12 mouse cellular contexts compared by ENCODE assay signal in genomic region chr1:77824716-77825387, GRCm38 (mm10).
A peak's percentile ranks its signal among the peaks of the same experiment; 100 is the strongest.
DNase-seq lines count a peak whose midpoint lies in the region; ATAC-seq and TF ChIP-seq lines count a peak whose summit lies in the region.
"Had no signal": no experiment of that assay in that cellular context is flagged by ENCODE, and none has a peak within 500 bp of the region (broad histone marks: within the 10 kb centered on the region; RNA-seq: fewer than 3 reads in every experiment).

No protein-coding gene starts in this region.

- no peaks in the 10 kb centered on the region for H3K36me3 ChIP-seq in forebrain, embryonic 12.5 days (replicated peaks)
- no peaks in the 10 kb centered on the region for H3K36me3 ChIP-seq in midbrain, postnatal 0 days (ENCODE audit: insufficient read depth, low read length)
- H3K36me3 ChIP-seq: embryonic facial prominence, embryonic 12.5 days; liver, embryonic 12.5 days had no signal

- H3K9me3 ChIP-seq in forebrain, embryonic 12.5 days, result no peaks in the 10 kb centered on the region
- no peaks in the 10 kb centered on the region for H3K9me3 ChIP-seq in midbrain, postnatal 0 days (ENCODE audit: low read length)
- H3K9me3 ChIP-seq: embryonic facial prominence, embryonic 12.5 days; liver, embryonic 12.5 days had no signal

- no peak for TF ChIP-seq CTCF in brain, embryonic 14.5 days (IDR thresholded peaks at IDR 0.05; ENCODE audit: borderline replicate concordance, extremely low read depth, insufficient read depth, insufficient read length)
- no peak for TF ChIP-seq CTCF in midbrain, postnatal 0 days (IDR thresholded peaks at IDR 0.05)

- peak overlapping the region; percentile 12; the same call in 1 of the 2 replicates for H3K9ac ChIP-seq in forebrain, embryonic 12.5 days
- H3K9ac ChIP-seq in midbrain, postnatal 0 days (replicated peaks; ENCODE audit: low read length, poor library complexity, severe bottlenecking), result no peak overlapping the region
- H3K9ac ChIP-seq: embryonic facial prominence, embryonic 12.5 days; liver, embryonic 12.5 days had no signal

- H3K27ac ChIP-seq in forebrain, embryonic 12.5 days, result peak overlapping the region; percentile 87
- no peak overlapping the region for H3K27ac ChIP-seq in midbrain, postnatal 0 days (ENCODE audit: low read depth, low read length)
- H3K27ac ChIP-seq: embryonic facial prominence, embryonic 12.5 days; liver, embryonic 12.5 days had no signal

- TF ChIP-seq POLR2A in brain, embryonic 14.5 days (IDR thresholded peaks at IDR 0.05; ENCODE audit: borderline replicate concordance, extremely low read depth, insufficient read depth, insufficient read length, poor library complexity, severe bottlenecking), result no peak

- no peak overlapping the region for H3K4me3 ChIP-seq in forebrain, embryonic 12.5 days (replicated peaks)
- no peak overlapping the region for H3K4me3 ChIP-seq in midbrain, postnatal 0 days (ENCODE audit: low read depth, low read length)
- H3K4me3 ChIP-seq: embryonic facial prominence, embryonic 12.5 days; liver, embryonic 12.5 days had no signal

- ATAC-seq in forebrain, embryonic 12.5 days (ENCODE audit: low FRiP score), result peak; percentile 67; the same call in 1 of the 2 replicates
- ATAC-seq in midbrain, postnatal 0 days (ENCODE audit: low FRiP score), result no peak
- no peak for ATAC-seq in cerebellum, adult (ENCODE audit: insufficient number of reproducible peaks, low FRiP score, low TSS enrichment)
- ATAC-seq: liver, embryonic 12.5 days had no signal

- DNase-seq in brain, embryonic 14.5 days (ENCODE audit: low read depth), result peak; percentile 71
- peak; percentile 39 to 64 for DNase-seq in layer of hippocampus, adult 18-20 months (ENCODE audit: low spot score in 2 of 2)
- no peak for DNase-seq in midbrain, postnatal 0 days (ENCODE audit: low spot score)
- no peak for DNase-seq in gastrocnemius, postnatal 36 days
- no peak for DNase-seq in thymus, adult 18-20 months
- DNase-seq: cerebellum, adult 11 months; gastrocnemius, postnatal 10 days; heart, postnatal 10 days had no signal

- 42% methylated on average over 5 of the region's 5 CpGs for WGBS in forebrain, embryonic 12.5 days
- WGBS in midbrain, postnatal 0 days, result 54% methylated on average over 5 of the region's 5 CpGs

- intact Hi-C loops in gastrocnemius, postnatal 36 days (cut with DNase I), result no loop called here

- H3K4me2 ChIP-seq in forebrain, embryonic 12.5 days, result peak overlapping the region; percentile 39
- peak overlapping the region; percentile 15; the same call in 1 of the 2 replicates for H3K4me2 ChIP-seq in midbrain, postnatal 0 days (ENCODE audit: low read depth, low read length, poor library complexity, severe bottlenecking)
- H3K4me2 ChIP-seq: liver, embryonic 12.5 days had no signal

- H3K27me3 ChIP-seq in forebrain, embryonic 12.5 days, result no peaks in the 10 kb centered on the region
- H3K27me3 ChIP-seq in midbrain, postnatal 0 days (ENCODE audit: insufficient read depth, low read length), result no peaks in the 10 kb centered on the region
- H3K27me3 ChIP-seq: embryonic facial prominence, embryonic 12.5 days; liver, embryonic 12.5 days had no signal

- H3K4me1 ChIP-seq in forebrain, embryonic 12.5 days, result peaks cover 23% of the 10 kb centered on the region
- H3K4me1 ChIP-seq in midbrain, postnatal 0 days (ENCODE audit: insufficient read depth, low read length), result no peaks in the 10 kb centered on the region
- H3K4me1 ChIP-seq: liver, embryonic 12.5 days had no signal

Comparison
In these comparisons a context has a peak if more than half of its experiments do, and no peak if none do; other contexts are left out.
1. DNase-seq: peak in brain, embryonic 14.5 days (single experiment) and layer of hippocampus, adult 18-20 months (2 of 2); none in midbrain, postnatal 0 days (single experiment), gastrocnemius, postnatal 36 days (0 of 2) and thymus, adult 18-20 months (0 of 2).